Mouse (Mus musculus) liver, embryonic 13.5 days (tissue): ENCODE results near the gene Inha. TPM values are rescaled to one million over a fixed set of nuclear protein-coding genes. Genes with fewer than 3 reads are reported as not detected.

Experiments
- ATAC-seq: fragments of 200-750 bp; cut with Nextera tagmentation; 2 replicates; pipeline ENCODE4 v1.8.0; 2017; ENCODE audit warnings: low read depth, mild to moderate bottlenecking, moderate number of reproducible peaks, moderate library complexity
- DNase-seq: peaks from one replicate; pipeline ENCODE4 v3.0.0; 2022
- H3K27ac ChIP-seq: fragments of 300-500 bp; sonication (generic); 2 replicates; pipeline ENCODE4 v1.5.1; 2015; ENCODE audit warnings: moderate library complexity, mild to moderate bottlenecking, inconsistent platforms
- H3K27me3 ChIP-seq: fragments of 300-500 bp; sonication (generic); 2 replicates; pipeline ENCODE4 v1.6.1; 2015; ENCODE audit warnings: mild to moderate bottlenecking, inconsistent platforms
- H3K36me3 ChIP-seq: fragments of 300-500 bp; sonication (generic); 2 replicates; pipeline ENCODE4 v1.6.1; 2015; ENCODE audit warnings: mild to moderate bottlenecking, inconsistent platforms
- H3K4me1 ChIP-seq: fragments of 300-500 bp; sonication (generic); replicated peaks from 2 replicates; pipeline ENCODE4 v1.6.1; 2015; ENCODE audit warnings: inconsistent platforms
- H3K4me2 ChIP-seq: fragments of 300-500 bp; sonication (generic); 2 replicates; pipeline ENCODE4 v1.6.1; 2015; ENCODE audit warnings: inconsistent platforms, mild to moderate bottlenecking, moderate library complexity
- H3K4me3 ChIP-seq: fragments of 300-500 bp; sonication (generic); replicated peaks from 2 replicates; pipeline ENCODE4 v1.5.1; 2015; ENCODE audit warnings: mild to moderate bottlenecking, inconsistent platforms
- H3K9ac ChIP-seq: fragments of 300-500 bp; sonication (generic); 2 replicates; pipeline ENCODE4 v1.6.1; 2015; ENCODE audit warnings: mild to moderate bottlenecking, inconsistent platforms
- H3K9me3 ChIP-seq: fragments of 300-500 bp; sonication (generic); replicated peaks from 2 replicates; pipeline ENCODE4 v1.6.1; 2016; ENCODE audit warnings: inconsistent platforms
- WGBS: fragments of 180-500 bp; shearing (Covaris S2); methylation state at CpG from one replicate; pipeline ENCODE4 v1.1.7; 2015; ENCODE audit not compliant: insufficient replicate concordance; 5-methylcytosine and 5-hydroxymethylcytosine counted together
- polyA plus RNA-seq: library from polyadenylated mRNA; unstranded; fragments of >200 nt; fragmentation: Nextera tagmentation; extraction: Ambion mirVana; gene quantifications from 2 replicates; pipeline ENCODE4 v1.2.1, GENCODE M21; 2015

Gene Inha
- polyA plus RNA-seq = 0.50 and 0.51 TPM in 2 replicates

- H3K36me3 ChIP-seq = peaks cover 4% of the 10 kb centered on the region; the same call in 1 of the 2 replicates
- DNase-seq (no peak), ATAC-seq (no peak)
- peaks cover 67% of the 10 kb centered on the region for H3K27me3 ChIP-seq
- H3K4me2 ChIP-seq = peak within 1 kb of the TSS; percentile 66
- H3K27ac ChIP-seq = peak within 1 kb of the TSS; percentile 73
- H3K4me1 ChIP-seq = peaks cover 22% of the 10 kb centered on the region; the same call in 1 of the 2 replicates
- WGBS = 47% methylated on average over 10 of the region's 10 CpGs
- peak within 1 kb of the TSS; percentile 70 for H3K9ac ChIP-seq
- H3K9me3 ChIP-seq = no peaks in the 10 kb centered on the region
- peak within 1 kb of the TSS; percentile 63 for H3K4me3 ChIP-seq
Observed at GRCm38 (mm10) chr1:75507006-75507405, at the start of gene Inha. Inha (plus strand) TSS chr1:75507077.

- no peak overlapping the region for H3K27ac ChIP-seq
- H3K36me3 ChIP-seq = no peaks in the 10 kb centered on the region
- no peak for DNase-seq
- no peak overlapping the region for H3K9ac ChIP-seq
- 0 out of 2 replicates have a peak overlapping the region, but pooled peaks have one; percentile 46 for H3K4me3 ChIP-seq
- no peaks in the 10 kb centered on the region for H3K9me3 ChIP-seq
- peaks cover 78% of the 10 kb centered on the region for H3K27me3 ChIP-seq
- ATAC-seq = no peak
- H3K4me2 ChIP-seq = peak overlapping the region; percentile 65; the same call in 1 of the 2 replicates
- peaks cover 42% of the 10 kb centered on the region for H3K4me1 ChIP-seq
- 5% methylated on average over 7 of the region's 10 CpGs for WGBS
Observed at GRCm38 (mm10) chr1:75457710-75458024, 49.2 kb upstream of the Inha start.

- Histone ChIP-seq H3K4me2 (peak overlapping the region; percentile 65), H3K4me1 (peaks cover 47% of the 10 kb centered on the region), H3K27me3 (peaks cover 73% of the 10 kb centered on the region), H3K27ac (peak overlapping the region; percentile 25; the same call in 1 of the 2 replicates), H3K9ac (peak overlapping the region; percentile 33; the same call in 1 of the 2 replicates), H3K4me3 (peak overlapping the region; percentile 46), H3K9me3 (no peaks in the 10 kb centered on the region), H3K36me3 (no peaks in the 10 kb centered on the region)
- ATAC-seq (peak; percentile 34), DNase-seq (no peak)
- 5% methylated on average over 42 of the region's 42 CpGs for WGBS
Observed at GRCm38 (mm10) chr1:75458025-75458788, 48.7 kb upstream of the Inha start.

- peaks cover 67% of the 10 kb centered on the region for H3K27me3 ChIP-seq
- H3K27ac ChIP-seq = peak overlapping the region; percentile 25; the same call in 1 of the 2 replicates
- H3K9ac ChIP-seq = 0 out of 2 replicates have a peak overlapping the region, but pooled peaks have one; percentile 33
- H3K9me3 ChIP-seq = no peaks in the 10 kb centered on the region
- no peak for ATAC-seq
- peak overlapping the region; percentile 46 for H3K4me3 ChIP-seq
- H3K4me2 ChIP-seq = peak overlapping the region; percentile 65
- no peaks in the 10 kb centered on the region for H3K36me3 ChIP-seq
- no peak for DNase-seq
- H3K4me1 ChIP-seq = peaks cover 56% of the 10 kb centered on the region
- WGBS = 13% methylated on average over 23 of the region's 23 CpGs
Observed at GRCm38 (mm10) chr1:75458789-75459684, 47.8 kb upstream of the Inha start.

GRCm38 (mm10) chr1:75460297-75460696 lies 46.6 kb upstream of the Inha start:
- H3K4me1 ChIP-seq = peaks cover 68% of the 10 kb centered on the region

GRCm38 (mm10) chr1:75462636-75463035 lies 44.2 kb upstream of the Inha start:
- H3K9me3 ChIP-seq = no peaks in the 10 kb centered on the region
- no peak overlapping the region for H3K4me3 ChIP-seq
- DNase-seq (peak; percentile 60), ATAC-seq (peak; percentile 83)
- 0 out of 2 replicates have a peak overlapping the region, but pooled peaks have one; percentile 4 for H3K9ac ChIP-seq
- WGBS = 0% methylated on average over 1 of the region's 1 CpGs
- peaks cover 53% of the 10 kb centered on the region for H3K27me3 ChIP-seq
- H3K4me2 ChIP-seq = peak overlapping the region; percentile 67
- no peaks in the 10 kb centered on the region for H3K36me3 ChIP-seq
- peaks cover 60% of the 10 kb centered on the region for H3K4me1 ChIP-seq
- H3K27ac ChIP-seq = peak overlapping the region; percentile 83

More at GRCm38 (mm10) chr1:75460297-75460696, 46.6 kb upstream of the Inha start:
- DNase-seq = no peak
- Histone ChIP-seq H3K4me3 (no peak overlapping the region), H3K4me2 (no peak overlapping the region), H3K36me3 (no peaks in the 10 kb centered on the region), H3K9ac (no peak overlapping the region), H3K27me3 (peaks cover 61% of the 10 kb centered on the region), H3K27ac (no peak overlapping the region), H3K9me3 (no peaks in the 10 kb centered on the region)
- no peak for ATAC-seq
- WGBS = 45% methylated on average over 7 of the region's 7 CpGs

GRCm38 (mm10) chr1:75463652-75464204 lies 43.1 kb upstream of the Inha start:
- Histone ChIP-seq H3K4me1 (peaks cover 49% of the 10 kb centered on the region), H3K27ac (peak overlapping the region; percentile 83)

GRCm38 (mm10) chr1:75467215-75467927 lies 39.5 kb upstream of the Inha start:
- H3K4me3 ChIP-seq = no peak overlapping the region
- no peaks in the 10 kb centered on the region for H3K36me3 ChIP-seq
- peaks cover 68% of the 10 kb centered on the region for H3K27me3 ChIP-seq
- DNase-seq (no peak), ATAC-seq (peak; percentile 7; the same call in 1 of the 2 replicates)
- H3K4me2 ChIP-seq = no peak overlapping the region
- no peak overlapping the region for H3K9ac ChIP-seq
- H3K27ac ChIP-seq = no peak overlapping the region
- WGBS = 7% methylated on average over 14 of the region's 14 CpGs
- H3K9me3 ChIP-seq = no peaks in the 10 kb centered on the region
- H3K4me1 ChIP-seq = peaks cover 34% of the 10 kb centered on the region

More at GRCm38 (mm10) chr1:75463652-75464204, 43.1 kb upstream of the Inha start:
- Histone ChIP-seq H3K36me3 (no peaks in the 10 kb centered on the region), H3K4me3 (peak overlapping the region; percentile 32), H3K9ac (peak overlapping the region; percentile 55), H3K4me2 (peak overlapping the region; percentile 67), H3K27me3 (peaks cover 53% of the 10 kb centered on the region), H3K9me3 (no peaks in the 10 kb centered on the region)
- WGBS = 45% methylated on average over 5 of the region's 5 CpGs
- peak; percentile 62 for DNase-seq
- peak; percentile 87 for ATAC-seq

GRCm38 (mm10) chr1:75469287-75469825 lies 37.5 kb upstream of the Inha start:
- ATAC-seq (no peak), DNase-seq (no peak)
- no peak overlapping the region for H3K4me2 ChIP-seq
- peaks cover 79% of the 10 kb centered on the region for H3K27me3 ChIP-seq
- H3K36me3 ChIP-seq = peaks cover 4% of the 10 kb centered on the region; the same call in 1 of the 2 replicates
- no peak overlapping the region for H3K9ac ChIP-seq
- no peaks in the 10 kb centered on the region for H3K9me3 ChIP-seq
- no peak overlapping the region for H3K4me3 ChIP-seq
- WGBS = 71% methylated on average over 17 of the region's 17 CpGs
- no peak overlapping the region for H3K27ac ChIP-seq
- peaks cover 14% of the 10 kb centered on the region for H3K4me1 ChIP-seq

- H3K9ac ChIP-seq = no peak overlapping the region
- no peak overlapping the region for H3K4me2 ChIP-seq
- peaks cover 30% of the 10 kb centered on the region for H3K4me1 ChIP-seq
- DNase-seq = no peak
- 88% methylated on average over 11 of the region's 11 CpGs for WGBS
- no peak for ATAC-seq
- H3K9me3 ChIP-seq = no peaks in the 10 kb centered on the region
- H3K4me3 ChIP-seq = no peak overlapping the region
- no peak overlapping the region for H3K27ac ChIP-seq
- H3K36me3 ChIP-seq = peaks cover 26% of the 10 kb centered on the region
- peaks cover 90% of the 10 kb centered on the region for H3K27me3 ChIP-seq
Observed at GRCm38 (mm10) chr1:75476441-75476840, 30.4 kb upstream of the Inha start.
